Mouse (Mus musculus) lung, postnatal 0 days (tissue): ENCODE results near the gene Scnm1. TPM values are rescaled to one million over a fixed set of nuclear protein-coding genes. Genes with fewer than 3 reads are reported as not detected.

Source experiments
- ATAC-seq: fragments of 200-750 bp; cut with Nextera tagmentation; 2 replicates; pipeline ENCODE4 v1.8.0; 2017; ENCODE audit warnings: moderate library complexity
- DNase-seq: peaks from one replicate; pipeline ENCODE4 v3.0.0-alpha.2; 2016; ENCODE audit warnings: low spot score
- H3K27ac ChIP-seq: fragments of 300-500 bp; sonication (generic); 2 replicates; pipeline ENCODE4 v1.5.1; 2014; ENCODE audit warnings: antibody characterized with exemption, mild to moderate bottlenecking, low read length, mixed read lengths
- H3K27me3 ChIP-seq: fragments of 300-500 bp; sonication (generic); replicated peaks from 2 replicates; pipeline ENCODE4 v1.6.1; 2014; ENCODE audit warnings: low read length, mixed read lengths; ENCODE audit not compliant: insufficient read depth
- H3K36me3 ChIP-seq: fragments of 300-500 bp; sonication (generic); 2 replicates; pipeline ENCODE4 v1.6.1; 2014; ENCODE audit warnings: low read length, mixed read lengths; ENCODE audit not compliant: insufficient read depth
- H3K4me1 ChIP-seq: fragments of 300-500 bp; sonication (generic); 2 replicates; pipeline ENCODE4 v1.6.1; 2014; ENCODE audit warnings: antibody characterized with exemption, low read depth, low read length, mixed read lengths; ENCODE audit not compliant: insufficient read depth
- H3K4me2 ChIP-seq: fragments of 300-500 bp; sonication (generic); replicated peaks from 2 replicates; pipeline ENCODE4 v1.6.1; 2014; ENCODE audit warnings: low read depth, mild to moderate bottlenecking, low read length, moderate library complexity, mixed read lengths
- H3K4me3 ChIP-seq: fragments of 300-500 bp; sonication (generic); 2 replicates; pipeline ENCODE4 v1.5.1; 2014; ENCODE audit warnings: low read depth, low read length
- H3K9ac ChIP-seq: fragments of 300-500 bp; sonication (generic); replicated peaks from 2 replicates; pipeline ENCODE4 v1.6.1; 2014; ENCODE audit warnings: low read depth, mild to moderate bottlenecking
- H3K9me3 ChIP-seq: fragments of 300-500 bp; sonication (generic); 2 replicates; pipeline ENCODE4 v1.6.1; 2016; ENCODE audit warnings: low read length, mixed read lengths
- CTCF ChIP-seq: IDR thresholded peaks from 2 replicates; pipeline ENCODE4 v1.5.1; 2016; ENCODE audit warnings: antibody characterized with exemption, mild to moderate bottlenecking
- EP300 ChIP-seq: IDR thresholded peaks from 2 replicates; pipeline ENCODE4 v1.6.1; 2016; ENCODE audit warnings: antibody characterized with exemption, mild to moderate bottlenecking, control low read depth
- WGBS: fragments of 180-500 bp; shearing (Covaris S2); extraction: QIAGEN DNeasy Blood & Tissue Kit; methylation state at CpG from one replicate; pipeline ENCODE4 v1.1.7; 2014; 5-methylcytosine and 5-hydroxymethylcytosine counted together
- polyA plus RNA-seq: library from polyadenylated mRNA; unstranded; fragments of >200 nt; fragmentation: Nextera tagmentation; extraction: Ambion mirVana; gene quantifications from 2 replicates; pipeline ENCODE4 v1.2.1, GENCODE M21; 2015

Gene Scnm1
- polyA plus RNA-seq, 1 experiment from 2014 or later = 51.8 TPM

GRCm38 (mm10) chr3:95174011-95174592 is 40.3 kb upstream of the Scnm1 start:
- H3K27ac ChIP-seq = no peak overlapping the region
- H3K4me1 ChIP-seq = 0 out of 2 replicates have a peak, but pooled peaks cover 6% of the 10 kb centered on the region
- no peaks in the 10 kb centered on the region for H3K9me3 ChIP-seq
- H3K4me2 ChIP-seq = peak overlapping the region; percentile 69
- ATAC-seq = peak; percentile 63
- 0 out of 2 replicates have a peak overlapping the region, but pooled peaks have one; percentile 10 for H3K4me3 ChIP-seq
- DNase-seq = peak; percentile 91
- TF ChIP-seq EP300 (no peak), CTCF (peak; percentile 94)
- H3K9ac ChIP-seq = no peak overlapping the region
- no peaks in the 10 kb centered on the region for H3K36me3 ChIP-seq
- WGBS = 7% methylated on average over 16 of the region's 16 CpGs
- H3K27me3 ChIP-seq = peaks cover 11% of the 10 kb centered on the region

GRCm38 (mm10) chr3:95173256-95173949 is 39.6 kb upstream of the Scnm1 start:
- Histone ChIP-seq H3K27me3 (peaks cover 11% of the 10 kb centered on the region), H3K4me2 (peak overlapping the region; percentile 69), H3K4me1 (0 out of 2 replicates have a peak, but pooled peaks cover 6% of the 10 kb centered on the region), H3K9me3 (no peaks in the 10 kb centered on the region), H3K9ac (no peak overlapping the region; the same call in 1 of the 2 replicates), H3K36me3 (peaks cover 3% of the 10 kb centered on the region; the same call in 1 of the 2 replicates), H3K27ac (no peak overlapping the region), H3K4me3 (peak overlapping the region; percentile 41)
- WGBS = 9% methylated on average over 56 of the region's 58 CpGs
- ATAC-seq (peak; percentile 43), DNase-seq (no peak)
- TF ChIP-seq EP300 = no peak
- no peak for TF ChIP-seq CTCF

GRCm38 (mm10) chr3:95172526-95173255 is 38.9 kb upstream of the Scnm1 start:
- ATAC-seq = peak; percentile 27
- DNase-seq = no peak
- no peak overlapping the region for H3K9ac ChIP-seq
- H3K4me2 ChIP-seq = peak overlapping the region; percentile 69
- peaks cover 3% of the 10 kb centered on the region; the same call in 1 of the 2 replicates for H3K36me3 ChIP-seq
- H3K9me3 ChIP-seq = no peaks in the 10 kb centered on the region
- peak overlapping the region; percentile 41 for H3K4me3 ChIP-seq
- TF ChIP-seq EP300 = no peak
- no peak for TF ChIP-seq CTCF
- H3K27ac ChIP-seq = no peak overlapping the region
- WGBS = 27% methylated on average over 53 of the region's 84 CpGs
- H3K4me1 ChIP-seq = 0 out of 2 replicates have a peak, but pooled peaks cover 6% of the 10 kb centered on the region
- peaks cover 11% of the 10 kb centered on the region for H3K27me3 ChIP-seq

GRCm38 (mm10) chr3:95171105-95171504 is 37.3 kb upstream of the Scnm1 start:
- no peak overlapping the region for H3K4me3 ChIP-seq
- H3K27me3 ChIP-seq = peaks cover 11% of the 10 kb centered on the region
- H3K9ac ChIP-seq = no peak overlapping the region
- WGBS = 59% methylated on average over 6 of the region's 6 CpGs
- H3K9me3 ChIP-seq = no peaks in the 10 kb centered on the region
- H3K36me3 ChIP-seq = peaks cover 3% of the 10 kb centered on the region; the same call in 1 of the 2 replicates
- 0 out of 2 replicates have a peak, but pooled peaks cover 6% of the 10 kb centered on the region for H3K4me1 ChIP-seq
- no peak overlapping the region for H3K27ac ChIP-seq
- no peak overlapping the region for H3K4me2 ChIP-seq
- no peak for DNase-seq
- no peak for TF ChIP-seq EP300
- TF ChIP-seq CTCF = no peak
- no peak for ATAC-seq

- no peak overlapping the region for H3K27ac ChIP-seq
- peaks cover 11% of the 10 kb centered on the region for H3K27me3 ChIP-seq
- 95% methylated on average over 10 of the region's 10 CpGs for WGBS
- 0 out of 2 replicates have a peak, but pooled peaks cover 6% of the 10 kb centered on the region for H3K4me1 ChIP-seq
- no peak overlapping the region for H3K4me2 ChIP-seq
- no peaks in the 10 kb centered on the region for H3K9me3 ChIP-seq
- no peak overlapping the region for H3K4me3 ChIP-seq
- H3K36me3 ChIP-seq = peaks cover 3% of the 10 kb centered on the region; the same call in 1 of the 2 replicates
- no peak for DNase-seq
- TF ChIP-seq CTCF = no peak
- TF ChIP-seq EP300 = no peak
- no peak for ATAC-seq
- H3K9ac ChIP-seq = no peak overlapping the region
Measured at GRCm38 (mm10) chr3:95169996-95170395, 36.2 kb upstream of the Scnm1 start.

- Histone ChIP-seq H3K36me3 (peaks cover 3% of the 10 kb centered on the region; the same call in 1 of the 2 replicates), H3K27ac (no peak overlapping the region), H3K4me1 (peaks cover 1% of the 10 kb centered on the region; the same call in 1 of the 2 replicates), H3K9me3 (no peaks in the 10 kb centered on the region), H3K9ac (no peak overlapping the region), H3K27me3 (no peaks in the 10 kb centered on the region), H3K4me2 (no peak overlapping the region), H3K4me3 (no peak overlapping the region)
- DNase-seq (no peak), ATAC-seq (no peak)
- WGBS = 81% methylated on average over 5 of the region's 5 CpGs
- TF ChIP-seq EP300 (no peak), CTCF (no peak)
Measured at GRCm38 (mm10) chr3:95164840-95165239, 31.0 kb upstream of the Scnm1 start.
